Mouse (Mus musculus): Measurements from ENCODE around the gene Atad5.

DNA sequence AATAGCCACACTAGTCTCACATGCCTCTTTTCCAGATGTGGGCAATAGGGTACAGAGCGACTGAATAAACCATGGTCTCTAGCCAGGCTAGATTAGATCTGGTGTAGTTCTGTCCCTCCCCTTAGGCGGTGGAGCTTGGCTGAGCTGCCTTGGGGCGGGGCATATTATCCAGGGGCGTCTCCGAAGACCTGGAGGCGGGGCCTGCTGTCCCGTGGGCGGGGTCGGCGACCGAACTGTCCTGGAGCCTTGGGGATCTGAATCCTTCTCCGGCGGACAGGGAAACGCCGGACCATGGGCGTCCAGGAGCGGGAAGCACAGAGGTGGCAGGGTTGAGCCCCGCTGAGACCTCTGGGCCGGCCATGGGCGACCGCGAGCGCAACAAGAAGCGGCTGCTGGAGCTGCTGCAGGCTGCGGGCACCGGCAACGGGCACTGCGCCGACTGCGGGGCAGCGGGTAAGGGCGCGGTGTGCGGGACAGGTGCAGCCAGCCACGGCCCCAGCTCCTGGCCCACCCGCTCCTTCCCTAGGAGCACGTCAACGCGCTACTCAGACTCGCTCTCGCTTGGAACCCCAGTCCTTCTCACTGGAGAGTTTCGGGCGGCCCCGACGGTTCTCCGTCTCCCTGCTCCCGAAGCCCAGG is 64.8 kb downstream of the Atad5 start, which contains the start of gene Adap2:
- TF ChIP-seq CTCF (IDR thresholded peaks at IDR 0.05; ENCODE audit: low read depth) (0 out of 2 replicates have a peak, but pooled peaks have one; percentile 5), EP300 (optimal IDR thresholded peaks at IDR 0.05) (no peak)

Data from stomach, postnatal 0 days (tissue).